Mouse (Mus musculus): Measurements from ENCODE around the gene Nr1h3.
"Not testable (repeated sequence)": the region's sequence is repeated elsewhere in the genome, so short reads cannot be mapped to it uniquely, and the experiment has no call there.

DNA sequence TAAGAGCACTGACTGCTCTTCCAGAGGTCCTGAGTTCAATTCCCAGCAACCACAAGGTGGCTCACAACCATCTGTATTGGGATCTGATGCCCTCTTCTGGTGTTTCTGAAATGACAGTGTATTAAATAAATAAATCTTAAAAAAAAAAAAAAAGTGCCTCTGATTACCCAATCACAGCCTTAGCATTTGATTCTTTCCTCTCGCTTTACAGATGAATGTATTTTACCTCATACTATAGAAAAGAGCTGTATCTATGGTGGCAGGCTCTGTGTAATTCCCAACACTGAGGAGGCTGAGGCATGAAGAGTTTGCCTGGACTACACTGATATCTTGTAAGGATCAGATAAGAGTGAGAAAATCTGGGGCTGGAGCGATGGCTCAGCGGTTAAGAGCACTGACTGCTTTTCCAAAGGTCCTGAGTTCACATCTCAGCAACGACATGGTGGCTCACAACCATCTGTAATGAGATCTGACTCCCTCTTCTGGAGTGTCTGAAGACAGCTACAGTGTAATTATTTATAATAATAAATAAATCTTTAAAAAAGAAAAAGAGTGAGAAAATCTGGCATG lies 35.0 kb upstream of the Nr1h3 start:
- not testable (repeated sequence) for TF ChIP-seq POLR2A (IDR thresholded peaks at IDR 0.05; ENCODE audit: low read depth, low read length); CTCF (IDR thresholded peaks at IDR 0.05; ENCODE audit: extremely low read depth, insufficient read depth, insufficient read length, insufficient replicate concordance)
